Comparison of ENCODE assay signal across 16 mouse cellular contexts in genomic region chr10:61967207-61967606, GRCm38 (mm10). TPM values are rescaled to one million over a fixed set of nuclear protein-coding genes. Genes with fewer than 3 reads are reported as not detected.
"Had no signal": no experiment of that assay in that cellular context is flagged by ENCODE, and none has a peak within 500 bp of the region (broad histone marks: within the 10 kb centered on the region; RNA-seq: fewer than 3 reads in every experiment).

No protein-coding gene starts in this region.

- H3K4me3 ChIP-seq: limb, embryonic 12.5 days; liver, embryonic 13.5 days; lung, embryonic 15.5 days; megakaryocyte, embryonic 14.5 days; midbrain, embryonic 12.5 days; stomach, embryonic 15.5 days had no signal

- H3K4me1 ChIP-seq: liver, embryonic 13.5 days had no signal

- H3K9me3 ChIP-seq: limb, embryonic 12.5 days; liver, embryonic 13.5 days; lung, embryonic 15.5 days; megakaryocyte, embryonic 14.5 days; midbrain, embryonic 12.5 days; stomach, embryonic 15.5 days had no signal

- ATAC-seq: liver, postnatal 0 days had no signal

- H3K9ac ChIP-seq: limb, embryonic 12.5 days; liver, embryonic 13.5 days; liver, postnatal 0 days; lung, embryonic 15.5 days; midbrain, embryonic 12.5 days; stomach, embryonic 15.5 days had no signal

- DNase-seq: kidney, adult 2 months; kidney, postnatal 36 days; layer of hippocampus, adult 9-11 months; layer of hippocampus, postnatal 36 days; liver; liver, embryonic 13.5 days; liver, postnatal 0 days; lung, postnatal 14 days; right cerebral cortex, postnatal 14 days had no signal

- H3K36me3 ChIP-seq: limb, embryonic 12.5 days; liver, embryonic 13.5 days; lung, embryonic 15.5 days; midbrain, embryonic 12.5 days; stomach, embryonic 15.5 days had no signal

- H3K27me3 ChIP-seq: liver, embryonic 13.5 days had no signal

- H3K27ac ChIP-seq: kidney, postnatal 0 days; limb, embryonic 12.5 days; liver, embryonic 13.5 days; lung, embryonic 15.5 days; macrophage; midbrain, embryonic 12.5 days; stomach, embryonic 15.5 days had no signal

- H3K4me2 ChIP-seq: limb, embryonic 12.5 days; liver, embryonic 13.5 days; lung, embryonic 15.5 days; midbrain, embryonic 12.5 days; stomach, embryonic 15.5 days had no signal

RNA-seq across cellular contexts. Expression of gene Col13a1, which starts 11.7 kb away (rescaled TPM):
- polyA plus RNA-seq: macrophage had no signal
